Mouse (Mus musculus): Measurements from ENCODE around the gene Klhl3. TPM values are rescaled to one million over a fixed set of nuclear protein-coding genes. Genes with fewer than 3 reads are reported as not detected.

The Klhl3 gene
- polyA plus RNA-seq, 1 experiment from 2014 or later = 0.35 TPM

DNA sequence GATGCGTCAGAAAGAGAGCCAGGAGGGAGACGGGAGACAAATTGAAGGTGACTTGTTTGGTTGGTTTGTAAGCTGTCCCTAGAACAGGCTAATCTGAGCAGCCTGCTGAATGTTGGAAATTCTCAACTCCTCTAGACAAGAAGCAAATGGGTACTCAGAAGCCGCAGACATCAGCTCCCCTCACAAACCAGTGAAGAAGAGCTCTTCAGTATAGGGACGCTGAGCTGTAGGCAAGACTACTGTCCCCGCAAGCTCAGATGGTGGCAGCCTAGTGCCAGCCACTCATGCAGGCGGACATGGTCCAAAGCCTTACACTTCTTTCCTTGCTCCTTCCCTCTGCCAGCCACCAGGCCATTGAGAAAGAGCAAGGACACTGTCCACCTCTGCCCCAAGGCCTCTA lies 2.1 kb downstream of the Klhl3 start:
- no peak for ATAC-seq
- POLR2A ChIA-PET = no interaction called here
- in situ Hi-C loops (cut with MboI; ENCODE audit: low pct_unique_long_range_greater_than_20kb) = loop anchor here (10.0 kb wide), 1 partner anchor 107 kb away; no protein-coding TSS in a partner anchor

DNA sequence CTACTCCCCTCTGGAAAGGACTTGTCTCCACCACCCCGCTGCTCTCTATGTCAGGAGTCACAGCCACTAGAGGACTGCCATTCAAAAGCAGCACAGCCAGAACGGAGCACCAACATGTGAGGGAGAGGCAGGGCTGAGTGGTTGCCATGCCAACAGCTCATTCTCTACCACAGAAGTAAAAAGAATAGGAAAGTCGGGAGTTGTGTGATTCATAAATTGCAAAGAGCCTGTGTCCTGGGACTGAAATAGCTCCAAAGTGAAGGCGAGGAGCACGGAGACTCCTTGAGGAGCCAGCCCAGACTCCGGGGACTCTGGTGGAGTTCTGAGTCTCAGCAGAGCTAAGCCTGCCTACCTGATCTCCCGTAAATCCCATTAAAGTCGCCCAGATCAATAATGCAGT lies 22.7 kb downstream of the Klhl3 start:
- CTCF ChIA-PET = interaction anchor here (1.0 kb wide), 1 partner anchor 11 kb away, joined by 3 read pairs; no protein-coding TSS in a partner anchor
- ATAC-seq (no peak), DNase-seq (ENCODE audit: low read depth, low spot score) (no peak)
- POLR2A ChIA-PET = no interaction called here
- H3K27me3 ChIP-seq = no peaks in the 10 kb centered on the region
- TF ChIP-seq CTCF (IDR thresholded peaks at IDR 0.05) = no peak
- in situ Hi-C loops (cut with MboI; ENCODE audit: low pct_unique_long_range_greater_than_20kb) = no loop called here

More for the DNA sequence above, 2.1 kb downstream of the Klhl3 start:
- CTCF ChIA-PET = no interaction called here
- TF ChIP-seq CTCF (IDR thresholded peaks at IDR 0.05) = no peak
- H3K27me3 ChIP-seq = no peaks in the 10 kb centered on the region
- DNase-seq (ENCODE audit: low read depth, low spot score) = no peak

DNA sequence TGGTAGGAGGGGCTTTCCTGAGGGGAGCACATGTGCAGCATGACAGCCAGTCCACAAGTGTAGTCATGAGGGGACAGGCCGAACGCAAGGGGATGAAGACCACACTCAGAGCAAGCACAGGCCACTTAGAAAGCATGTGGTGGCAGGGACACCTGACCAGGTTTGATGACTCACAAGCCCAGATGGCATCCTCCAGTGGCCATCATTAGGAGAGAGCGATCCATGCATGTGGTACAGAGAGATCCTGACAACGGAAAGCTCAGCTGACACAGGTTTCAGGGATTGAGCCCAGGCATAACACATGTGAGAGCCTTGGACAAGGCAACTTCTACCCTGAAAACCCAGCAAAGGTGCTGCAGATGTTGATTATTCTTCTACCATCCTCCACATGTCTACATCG lies 29.0 kb downstream of the Klhl3 start:
- H3K27me3 ChIP-seq = no peaks in the 10 kb centered on the region
- TF ChIP-seq CTCF (IDR thresholded peaks at IDR 0.05) = no peak
- ChIA-PET CTCF (no interaction called here), POLR2A (no interaction called here)
- in situ Hi-C loops (cut with MboI; ENCODE audit: low pct_unique_long_range_greater_than_20kb) = no loop called here
- ATAC-seq (no peak), DNase-seq (ENCODE audit: low read depth, low spot score) (no peak)

- CTCF ChIA-PET = no interaction called here
- no peak for ATAC-seq
- in situ Hi-C loops (cut with MboI; ENCODE audit: low pct_unique_long_range_greater_than_20kb) = no loop called here
- no peak for DNase-seq (ENCODE audit: low read depth, low spot score)
- POLR2A ChIA-PET = no interaction called here
- no peaks in the 10 kb centered on the region for H3K27me3 ChIP-seq
- TF ChIP-seq CTCF (IDR thresholded peaks at IDR 0.05) = no peak
Observed at GRCm38 (mm10) chr13:58083521-58083920, 29.9 kb downstream of the Klhl3 start.

DNA sequence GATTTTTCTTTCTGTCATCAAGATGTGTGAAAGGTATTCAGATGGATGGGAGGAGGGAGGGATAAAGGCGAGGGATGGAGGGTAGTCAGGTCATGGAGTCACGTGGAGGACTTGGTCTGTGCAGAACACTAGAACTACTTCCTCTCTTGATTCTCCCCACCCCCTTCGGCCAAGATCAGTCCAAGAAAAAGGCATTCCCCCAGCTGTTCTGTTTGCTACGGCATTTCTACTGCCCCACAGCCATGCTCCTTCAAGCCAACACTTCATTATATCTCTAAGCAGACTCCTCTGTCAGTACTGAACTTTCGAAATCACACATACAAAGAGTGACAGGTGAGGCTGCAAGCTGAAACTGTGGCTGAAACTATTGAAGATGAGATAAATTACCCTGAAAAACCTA lies 30.3 kb downstream of the Klhl3 start:
- ChIA-PET CTCF (no interaction called here), POLR2A (no interaction called here)
- no peaks in the 10 kb centered on the region for H3K27me3 ChIP-seq
- DNase-seq (ENCODE audit: low read depth, low spot score) (no peak), ATAC-seq (no peak)
- no peak for TF ChIP-seq CTCF (IDR thresholded peaks at IDR 0.05)
- in situ Hi-C loops (cut with MboI; ENCODE audit: low pct_unique_long_range_greater_than_20kb) = no loop called here

DNA sequence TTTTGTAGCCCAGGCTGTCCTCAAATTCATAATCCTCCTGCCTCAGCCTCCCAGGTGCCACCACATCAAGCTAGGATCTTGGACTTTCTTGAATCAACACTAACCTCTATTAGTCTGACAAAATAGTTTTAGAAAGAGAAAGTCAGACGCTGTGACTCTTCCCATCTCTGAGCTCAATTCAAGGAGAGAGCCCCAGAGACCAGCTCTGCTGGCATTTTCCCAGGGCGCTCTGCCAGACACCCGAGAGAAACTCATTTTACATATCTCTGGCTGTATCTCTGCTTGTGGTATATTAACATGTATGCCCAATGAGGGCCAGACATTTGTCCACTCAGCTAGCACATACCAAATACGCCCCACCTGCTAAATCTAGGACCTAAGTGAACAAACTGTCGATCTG lies 35.0 kb downstream of the Klhl3 start:
- ChIA-PET POLR2A (interaction anchor here (1.0 kb wide), 1 partner anchor 47 kb away, joined by 3 read pairs; no protein-coding TSS in a partner anchor), CTCF (interaction anchor here (1.0 to 1.3 kb wide), 2 partner anchors 16 to 18 kb away, joined by 3 to 6 read pairs; no protein-coding TSS in a partner anchor)
- DNase-seq (ENCODE audit: low read depth, low spot score) (no peak), ATAC-seq (no peak)
- in situ Hi-C loops (cut with MboI; ENCODE audit: low pct_unique_long_range_greater_than_20kb) = no loop called here
- H3K27me3 ChIP-seq = no peaks in the 10 kb centered on the region
- no peak for TF ChIP-seq CTCF (IDR thresholded peaks at IDR 0.05)

DNA sequence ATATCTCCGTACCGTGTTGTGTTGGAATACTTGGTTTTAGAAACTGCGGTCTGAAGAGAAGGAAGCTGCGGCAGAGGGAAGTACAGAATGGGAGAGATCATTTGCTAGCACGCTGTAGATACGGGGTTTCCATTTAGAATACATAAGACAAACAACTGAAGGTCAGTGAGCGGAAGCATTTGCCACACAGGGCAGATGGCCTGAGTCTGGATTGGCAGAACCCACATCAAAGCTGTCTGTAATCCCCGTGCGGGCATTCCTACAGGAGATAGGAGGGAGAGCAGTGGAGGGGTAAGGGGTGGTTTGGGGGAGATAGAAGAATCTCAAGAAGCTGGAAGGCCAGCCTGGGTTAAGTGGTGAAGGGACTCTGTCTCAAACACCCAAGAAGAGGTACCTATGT lies 38.5 kb downstream of the Klhl3 start:
- H3K27me3 ChIP-seq = no peaks in the 10 kb centered on the region
- DNase-seq (ENCODE audit: low read depth, low spot score) (no peak), ATAC-seq (no peak)
- no peak for TF ChIP-seq CTCF (IDR thresholded peaks at IDR 0.05)
- CTCF ChIA-PET = no interaction called here
- in situ Hi-C loops (cut with MboI; ENCODE audit: low pct_unique_long_range_greater_than_20kb) = no loop called here
- POLR2A ChIA-PET = no interaction called here

DNA sequence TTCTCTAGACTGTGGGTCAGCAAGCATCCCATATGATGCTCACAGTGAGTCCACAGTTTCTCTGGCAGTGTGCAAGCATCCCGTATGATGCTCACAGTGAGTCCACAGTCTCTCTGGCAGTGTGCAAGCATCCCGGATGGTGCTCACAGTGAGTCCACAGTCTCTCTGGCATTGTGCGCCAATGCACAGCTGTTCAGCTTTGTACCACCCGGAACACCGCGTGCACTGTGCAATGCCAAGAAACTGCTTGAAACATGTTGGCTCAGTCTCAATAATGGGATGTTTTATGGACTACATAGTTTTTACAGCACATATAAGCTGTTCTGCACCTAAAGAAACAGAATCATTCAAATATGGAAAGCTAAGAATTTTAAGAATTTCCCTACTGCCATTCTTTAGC lies 38.9 kb downstream of the Klhl3 start:
- TF ChIP-seq CTCF (IDR thresholded peaks at IDR 0.05) = no peak
- ChIA-PET POLR2A (no interaction called here), CTCF (no interaction called here)
- in situ Hi-C loops (cut with MboI; ENCODE audit: low pct_unique_long_range_greater_than_20kb) = no loop called here
- no peak for DNase-seq (ENCODE audit: low read depth, low spot score)
- ATAC-seq = no peak
- H3K27me3 ChIP-seq = no peaks in the 10 kb centered on the region

DNA sequence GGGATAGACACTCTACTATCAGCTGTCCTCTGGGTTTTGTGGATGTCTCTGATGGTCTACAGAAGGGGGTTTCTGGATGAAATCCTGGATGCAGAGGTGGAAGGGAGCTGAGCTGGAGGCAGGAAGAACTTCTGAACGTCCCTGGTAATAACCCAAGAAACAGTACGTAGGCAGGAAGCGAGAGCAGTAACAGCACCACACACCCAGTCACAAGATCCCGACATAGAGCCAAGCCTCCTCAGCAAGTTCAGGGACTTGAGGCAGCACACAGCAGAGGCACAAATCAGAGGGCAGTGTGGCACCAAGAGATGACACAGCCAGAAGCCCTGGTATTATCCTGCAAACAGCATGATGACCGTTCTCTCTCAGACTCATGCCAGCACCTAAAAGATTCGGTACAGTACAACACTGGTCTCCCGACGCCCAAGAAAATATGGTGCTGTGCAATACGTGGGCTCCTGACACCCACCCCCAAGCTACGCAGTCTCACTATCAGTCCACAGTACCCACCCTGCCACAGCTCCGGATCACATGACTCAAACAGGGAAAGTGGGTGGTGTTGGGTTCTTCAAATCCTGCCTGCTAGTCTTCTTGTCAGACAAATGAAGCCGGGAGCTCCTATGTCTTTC lies 40.0 kb downstream of the Klhl3 start:
- CTCF ChIA-PET = no interaction called here
- POLR2A ChIA-PET = no interaction called here
- ATAC-seq = no peak
- no peak for TF ChIP-seq CTCF (IDR thresholded peaks at IDR 0.05)
- in situ Hi-C loops (cut with MboI; ENCODE audit: low pct_unique_long_range_greater_than_20kb) = no loop called here
- no peaks in the 10 kb centered on the region for H3K27me3 ChIP-seq
- DNase-seq (ENCODE audit: low read depth, low spot score) = no peak

DNA sequence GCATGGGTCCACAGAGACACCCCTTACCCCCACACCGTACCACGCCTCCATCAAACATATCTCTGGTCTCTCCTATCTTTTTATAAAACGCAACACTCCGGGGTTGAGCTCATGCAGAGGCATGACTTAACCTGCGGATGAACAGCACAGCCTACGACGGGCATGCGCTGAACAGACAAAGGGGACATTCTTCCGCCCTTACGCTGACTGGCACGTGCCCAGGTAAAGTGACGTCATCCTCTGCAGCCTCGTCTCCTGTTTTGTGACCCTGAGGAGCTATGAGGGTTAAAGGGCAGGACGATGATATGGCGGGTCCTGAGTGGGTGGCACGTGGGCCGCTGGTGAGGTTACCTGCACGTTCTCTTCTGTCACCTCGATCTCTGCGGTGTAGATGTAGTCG lies 42.2 kb downstream of the Klhl3 start:
- H3K27me3 ChIP-seq = no peaks in the 10 kb centered on the region
- ATAC-seq (no peak), DNase-seq (ENCODE audit: low read depth, low spot score) (no peak)
- in situ Hi-C loops (cut with MboI; ENCODE audit: low pct_unique_long_range_greater_than_20kb) = no loop called here
- CTCF ChIA-PET = interaction anchor here (1.2 to 1.7 kb wide), 3 partner anchors 17 to 46 kb away, joined by 3 to 5 read pairs (median 4); no protein-coding TSS in a partner anchor
- TF ChIP-seq CTCF (IDR thresholded peaks at IDR 0.05) = no peak
- POLR2A ChIA-PET = no interaction called here

DNA sequence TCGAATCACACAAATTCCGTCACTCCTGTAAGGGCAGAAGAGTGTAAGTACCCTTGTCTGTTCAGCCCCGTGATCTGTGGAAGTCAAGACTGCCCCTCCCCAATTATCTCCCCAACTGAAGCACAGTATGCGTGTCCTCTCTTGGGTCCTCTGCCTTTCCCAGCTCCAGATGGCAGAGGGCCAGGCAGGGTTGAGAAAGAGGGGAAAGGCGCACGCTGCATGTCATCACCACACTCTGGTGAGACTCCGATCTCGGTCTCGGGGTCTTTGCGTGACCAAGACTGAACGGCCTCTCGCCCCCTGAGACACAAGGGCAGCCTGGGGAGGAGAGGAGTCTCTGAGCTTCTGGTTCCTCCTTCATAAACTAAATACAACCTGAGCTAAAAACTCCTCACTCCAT lies 42.9 kb downstream of the Klhl3 start:
- H3K27me3 ChIP-seq = no peaks in the 10 kb centered on the region
- no peak for ATAC-seq
- CTCF ChIA-PET = interaction anchor here (1.6 kb wide), 1 partner anchor 47 kb away, joined by 3 read pairs; no protein-coding TSS in a partner anchor
- DNase-seq (ENCODE audit: low read depth, low spot score) = no peak
- POLR2A ChIA-PET = no interaction called here
- in situ Hi-C loops (cut with MboI; ENCODE audit: low pct_unique_long_range_greater_than_20kb) = no loop called here
- no peak for TF ChIP-seq CTCF (IDR thresholded peaks at IDR 0.05)
